Mouse (Mus musculus): ENCODE measurements at regions not wholly inside any gene's neighbourhood (a gene's known extent, or its start where the extent isn't known, plus 50 kb on each side); places are given as distances from the start of the nearest gene placed in this dataset.

DNA sequence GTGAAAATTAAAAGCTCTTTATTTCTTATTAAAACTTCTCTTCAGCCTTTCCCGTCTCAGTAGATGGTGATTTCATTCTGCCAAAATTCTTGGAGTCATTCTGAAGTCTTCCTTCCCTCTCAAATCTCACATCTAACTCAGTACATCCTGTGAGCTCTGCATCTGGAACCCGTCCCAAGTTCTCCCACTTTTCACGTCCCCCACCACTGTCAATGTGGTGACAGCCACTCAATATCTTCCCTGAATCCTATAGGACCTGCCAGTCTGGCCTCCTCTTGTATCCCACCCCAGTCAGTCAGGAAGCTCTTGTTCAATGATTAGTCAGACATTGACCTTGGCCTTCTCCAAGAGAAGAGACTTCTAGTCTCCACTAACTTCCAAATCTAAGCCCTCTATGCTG lies 110.1 kb downstream of the Kcnk1 start:
- no peak for TF ChIP-seq POLR2A (IDR thresholded peaks at IDR 0.05; ENCODE audit: control insufficient read depth in 1 of 2, insufficient read depth in 1 of 2, low read depth in 1 of 2, low read length in 2 of 2, poor library complexity in 1 of 2)
- TF ChIP-seq CTCF (IDR thresholded peaks at IDR 0.05 in 2 of 3, conservative IDR thresholded peaks at IDR 0.05 in 1 of 3; ENCODE audit: control insufficient read depth in 1 of 3, insufficient read depth in 1 of 3, low read depth in 2 of 3, low read length in 3 of 3, poor library complexity in 1 of 3, severe bottlenecking in 1 of 3), result no peak

Measured in MEL (cell line).